Mouse (Mus musculus) stomach, postnatal 0 days (tissue): ENCODE measurements at regions not wholly inside any gene's neighbourhood (a gene's known extent, or its start where the extent isn't known, plus 50 kb on each side); places are given as distances from the start of the nearest gene placed in this dataset.

Source experiments
- CTCF ChIP-seq: IDR thresholded peaks from 2 replicates; pipeline ENCODE4 v1.5.1; 2016; ENCODE audit warnings: antibody characterized with exemption, low read depth, mild to moderate bottlenecking, moderate library complexity
- EP300 ChIP-seq: optimal IDR thresholded peaks from 2 replicates; pipeline ENCODE3; 2016; ENCODE audit warnings: antibody characterized with exemption

DNA sequence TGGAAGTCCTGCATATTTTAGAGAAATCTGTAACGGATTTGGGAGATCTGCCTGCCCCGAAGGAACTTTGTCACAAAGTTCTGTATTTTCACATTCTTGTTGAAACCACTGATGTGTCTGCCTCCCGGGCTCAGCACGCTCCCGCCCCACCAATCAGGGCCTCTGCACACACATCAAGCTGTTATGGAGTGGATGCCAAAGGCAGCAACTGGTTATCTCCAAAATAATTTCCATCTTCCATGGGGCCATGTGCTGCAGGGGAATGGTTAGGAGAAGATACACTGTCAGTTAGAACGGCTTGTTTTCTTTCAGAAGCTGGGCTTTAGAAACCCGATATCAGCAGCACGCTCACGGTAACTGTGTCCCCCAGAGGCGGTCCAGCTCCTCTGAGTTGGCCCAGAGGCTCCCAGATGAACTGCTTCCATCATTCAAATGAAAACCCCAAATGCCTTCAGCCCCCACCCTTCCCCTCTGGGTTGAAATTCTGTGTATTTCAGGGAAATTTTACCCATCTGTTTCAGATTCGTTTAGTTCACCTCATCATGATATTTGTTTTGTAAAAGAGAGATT, 240.0 kb downstream of the Cdc5l start:
- TF ChIP-seq CTCF: no peak
- TF ChIP-seq EP300: no peak
